Mouse (Mus musculus) left cerebral cortex, postnatal 25 days (tissue): ENCODE results near the gene Chmp2a. TPM values are rescaled to one million over a fixed set of nuclear protein-coding genes. Genes with fewer than 3 reads are reported as not detected.

Experiments
- total RNA-seq, 2 experiments: library from RNA; stranded (reverse); gene quantifications; 2 replicates each; pipeline ENCODE4 v1.2.3; 2021

Gene Chmp2a
- total RNA-seq, 2 experiments from 2014 or later: 127 to 131 TPM

Other genes starting within 250 kb of the Chmp2a start
- gene Zscan18, start 231.2 kb downstream of the Chmp2a start, total RNA-seq: 10 to 100 TPM; 16.7 to 18.6 TPM
- gene Zfp329, start 215.9 kb downstream of the Chmp2a start, total RNA-seq: 10 to 100 TPM; 22.5 to 23.9 TPM
- gene Zfp110, start 200.0 kb downstream of the Chmp2a start, total RNA-seq: 10 to 100 TPM; 10.1 to 10.7 TPM
- gene Zfp128, start 153.6 kb downstream of the Chmp2a start, total RNA-seq: 1 to 10 TPM; 6.9 to 7.4 TPM
- gene Zscan22, start 137.0 kb downstream of the Chmp2a start, total RNA-seq: 10 to 100 TPM; 13.0 to 16.9 TPM
- gene Rps5, start 112.5 kb downstream of the Chmp2a start, total RNA-seq: 100 to 1,000 TPM; 339 to 352 TPM
- under 1 TPM; 0.78 to 0.94 TPM for gene Rnf225, start 107.4 kb downstream of the Chmp2a start, total RNA-seq
- 10 to 100 TPM; 10.3 to 11.9 TPM for gene Zfp324, start 69.0 kb downstream of the Chmp2a start, total RNA-seq
- gene Zfp446, start 57.0 kb downstream of the Chmp2a start, total RNA-seq: 1 to 10 TPM; 7.6 to 9.0 TPM
- gene Slc27a5, start 36.6 kb downstream of the Chmp2a start, total RNA-seq: not detected
- gene Trim28, start 35.7 kb downstream of the Chmp2a start, total RNA-seq: 100 to 1,000 TPM; 210 to 221 TPM
- gene Zbtb45, start 24.8 kb downstream of the Chmp2a start, total RNA-seq: 10 to 100 TPM; 34.4 to 37.1 TPM
- gene Ube2m, start 3.5 kb upstream of the Chmp2a start, total RNA-seq: 100 to 1,000 TPM; 219 to 237 TPM
- gene Mzf1, start 20.0 kb upstream of the Chmp2a start, total RNA-seq: 10 to 100 TPM; 13.7 to 14.9 TPM
- not detected for gene Vmn1r85, start 60.4 kb upstream of the Chmp2a start, total RNA-seq
- gene Vmn1r86, start 85.1 kb upstream of the Chmp2a start, total RNA-seq: not detected
- not detected for gene Vmn1r87, start 105.3 kb upstream of the Chmp2a start, total RNA-seq
- gene Vmn1r88, start 124.8 kb upstream of the Chmp2a start, total RNA-seq: under 1 TPM; 0.16 to 0.25 TPM
- not detected for gene Vmn1r89, start 178.2 kb upstream of the Chmp2a start, total RNA-seq
- gene Lig1, start 242.5 kb upstream of the Chmp2a start, total RNA-seq: 1 to 10 TPM; 7.6 to 7.9 TPM
- 10 to 100 TPM; 14.0 to 15.5 TPM for gene Zswim9, start 243.9 kb upstream of the Chmp2a start, total RNA-seq